Mouse (Mus musculus): ENCODE measurements around the gene Aldh2. TPM values are rescaled to one million over a fixed set of nuclear protein-coding genes. Genes with fewer than 3 reads are reported as not detected.
"Not testable (repeated sequence)": the region's sequence is repeated elsewhere in the genome, so short reads cannot be mapped to it uniquely, and the experiment has no call there.

The Aldh2 gene
- total and polyA plus RNA-seq, 3 experiments: 198 to 471 (median 267) TPM

DNA sequence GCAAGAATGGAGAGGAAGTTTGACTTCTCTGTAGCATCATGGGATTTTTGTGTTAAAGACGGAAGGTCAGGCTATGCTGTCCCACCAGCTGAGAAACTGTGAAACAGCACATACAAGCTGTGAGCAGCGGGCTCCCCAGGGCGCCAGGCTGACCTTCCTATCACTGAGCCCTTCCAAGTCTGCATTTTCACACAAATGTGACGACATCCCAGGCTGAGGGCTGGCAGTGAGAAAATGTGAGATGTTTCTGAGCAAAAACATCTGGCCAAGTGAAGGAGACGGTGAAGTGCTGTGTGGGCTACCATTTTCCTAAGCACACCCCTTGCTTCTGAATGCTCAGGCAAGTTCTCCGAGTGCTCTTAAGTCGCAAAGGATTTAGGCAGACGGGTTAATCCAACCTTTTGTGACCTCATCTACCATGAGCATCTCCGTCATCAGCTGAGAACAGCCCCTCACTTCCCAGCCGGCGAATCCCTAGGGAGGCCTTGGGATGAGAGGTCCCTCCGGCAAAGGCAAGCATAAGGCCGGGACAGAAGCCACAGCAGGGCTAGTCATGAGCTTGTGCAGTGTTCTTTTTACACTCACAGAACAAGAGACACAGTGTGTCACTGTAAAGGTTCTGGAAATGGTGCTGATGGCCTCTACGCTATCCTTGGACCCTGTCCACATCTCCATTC, 67.7 kb downstream of the Aldh2 start:
- H3K9me3 ChIP-seq (replicated peaks; ENCODE audit: insufficient read depth, low read length): no peaks in the 10 kb centered on the region
- H3K27me3 ChIP-seq (ENCODE audit: control insufficient read depth in 1 of 2, insufficient read depth in 2 of 2, low read length in 2 of 2): no peaks in the 10 kb centered on the region
- no peak for TF ChIP-seq NRF1 (IDR thresholded peaks at IDR 0.05; ENCODE audit: insufficient read depth, low read depth, low read length, poor library complexity, severe bottlenecking)
- TF ChIP-seq MXI1 (IDR thresholded peaks at IDR 0.05; ENCODE audit: low read depth, low read length): no peak
- TF ChIP-seq POLR2AphosphoS5 (IDR thresholded peaks at IDR 0.05; ENCODE audit: borderline replicate concordance, low read depth, low read length): no peak
- no peak for TF ChIP-seq CHD2 (IDR thresholded peaks at IDR 0.05; ENCODE audit: low read length)
- no peak for TF ChIP-seq KAT2A (conservative IDR thresholded peaks at IDR 0.05; ENCODE audit: low read depth, low read length)
- TF ChIP-seq MYB (IDR thresholded peaks at IDR 0.05; ENCODE audit: low read depth, low read length): no peak
- H3K36me3 ChIP-seq (ENCODE audit: control insufficient read depth in 1 of 2, insufficient read depth in 2 of 2, low read length in 2 of 2): peaks cover 0 to 14% of the 10 kb centered on the region in 2 experiments; a peak in 2 of 4 replicates
- H3K27ac ChIP-seq (ENCODE audit: control insufficient read depth, low read depth, low read length): no peak overlapping the region
- no peaks in the 10 kb centered on the region for H3K79me2 ChIP-seq (ENCODE audit: control insufficient read depth, insufficient read depth, low read length, poor library complexity)
- no peak overlapping the region for H3K9ac ChIP-seq (ENCODE audit: control insufficient read depth, low read depth, low read length, poor library complexity, severe bottlenecking)
- DNase-seq (ENCODE audit: low read depth, low spot score): no peak
- H3K4me3 ChIP-seq (ENCODE audit: control insufficient read depth in 1 of 2, insufficient read depth in 1 of 2, low read depth in 2 of 2, low read length in 2 of 2): no peak overlapping the region
- no peaks in the 10 kb centered on the region for H3K4me1 ChIP-seq (ENCODE audit: control insufficient read depth in 1 of 2, insufficient read depth in 2 of 2, low read length in 2 of 2)

DNA sequence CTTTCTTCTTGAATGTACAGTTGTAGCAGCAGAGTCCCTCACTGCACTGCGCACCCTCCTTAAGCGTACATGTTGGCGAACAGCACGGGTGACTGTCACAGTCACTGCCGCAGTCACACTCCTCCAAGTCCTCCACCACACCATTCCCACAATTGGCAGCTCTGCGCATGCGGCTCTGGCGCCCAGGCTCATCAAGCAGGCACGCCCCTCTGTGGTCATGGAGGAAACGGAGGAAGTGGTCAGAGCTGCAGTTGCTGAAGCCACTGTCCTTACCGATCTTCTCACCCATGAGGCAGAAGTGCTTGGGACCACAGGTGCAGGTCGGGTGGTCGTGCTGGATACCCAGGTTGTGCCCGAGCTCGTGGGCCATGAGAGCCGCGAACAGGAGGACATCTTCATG, 73.9 kb downstream of the Aldh2 start:
- H3K36me3 ChIP-seq (ENCODE audit: control insufficient read depth in 1 of 2, insufficient read depth in 2 of 2, low read length in 2 of 2); H3K4me1 ChIP-seq (ENCODE audit: control insufficient read depth in 1 of 2, insufficient read depth in 2 of 2, low read length in 2 of 2); H3K9me3 ChIP-seq (replicated peaks; ENCODE audit: insufficient read depth, low read length): not testable (repeated sequence)

DNA sequence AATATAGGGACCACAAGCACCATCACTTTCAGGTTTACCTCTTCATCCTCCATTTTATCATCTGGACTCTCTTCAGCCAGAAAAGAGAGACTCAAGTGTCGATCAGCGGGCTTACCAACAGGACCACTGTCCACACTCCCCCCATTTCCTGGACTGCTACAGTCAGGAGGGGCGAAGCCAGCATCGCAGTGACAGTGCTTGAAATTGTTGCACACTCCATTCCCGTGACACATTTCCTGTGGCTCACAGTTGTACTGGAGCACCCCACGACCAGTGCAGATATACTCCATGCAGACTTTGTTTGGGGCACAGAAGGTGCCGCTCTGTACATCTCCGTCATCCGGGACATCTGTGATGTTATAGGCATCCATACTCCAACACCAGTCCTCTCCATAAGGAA, 74.6 kb downstream of the Aldh2 start:
- TF ChIP-seq POLR2A (IDR thresholded peaks at IDR 0.05; ENCODE audit: control insufficient read depth in 1 of 2, insufficient read depth in 1 of 2, low read depth in 1 of 2, low read length in 2 of 2, poor library complexity in 1 of 2) (no peak), TAL1 (IDR thresholded peaks at IDR 0.05; ENCODE audit: low read length) (no peak), SMC3 (IDR thresholded peaks at IDR 0.05; ENCODE audit: low read depth, low read length) (no peak), ZC3H11A (IDR thresholded peaks at IDR 0.05; ENCODE audit: low read depth, low read length) (no peak), CHD1 (IDR thresholded peaks at IDR 0.05; ENCODE audit: low read depth, low read length) (no peak), TCF12 (IDR thresholded peaks at IDR 0.05; ENCODE audit: low read depth, low read length) (no peak), NELFE (IDR thresholded peaks at IDR 0.05; ENCODE audit: low read depth, low read length) (no peak), BHLHE40 (IDR thresholded peaks at IDR 0.05; ENCODE audit: borderline replicate concordance, low read depth, low read length) (no peak), MYB (IDR thresholded peaks at IDR 0.05; ENCODE audit: low read depth, low read length) (no peak), MXI1 (IDR thresholded peaks at IDR 0.05; ENCODE audit: low read depth, low read length) (no peak), GABPA (IDR thresholded peaks at IDR 0.05; ENCODE audit: low read depth, low read length) (no peak), RAD21 (IDR thresholded peaks at IDR 0.05; ENCODE audit: low read depth, low read length) (no peak), ELF1 (IDR thresholded peaks at IDR 0.05; ENCODE audit: low read depth, low read length) (no peak), E2F4 (IDR thresholded peaks at IDR 0.05; ENCODE audit: borderline replicate concordance, low read depth, low read length) (no peak), NRF1 (IDR thresholded peaks at IDR 0.05; ENCODE audit: insufficient read depth, low read depth, low read length, poor library complexity, severe bottlenecking) (no peak), CTCF (IDR thresholded peaks at IDR 0.05 in 2 of 3, conservative IDR thresholded peaks at IDR 0.05 in 1 of 3; ENCODE audit: control insufficient read depth in 1 of 3, insufficient read depth in 1 of 3, low read depth in 2 of 3, low read length in 3 of 3, poor library complexity in 1 of 3, severe bottlenecking in 1 of 3) (no peak), UBTF (IDR thresholded peaks at IDR 0.05; ENCODE audit: borderline replicate concordance, insufficient read depth, low read depth, low read length) (no peak), SIN3A (IDR thresholded peaks at IDR 0.05; ENCODE audit: low read length) (no peak), RCOR1 (IDR thresholded peaks at IDR 0.05; ENCODE audit: low read depth, low read length) (no peak), MYC (IDR thresholded peaks at IDR 0.05; ENCODE audit: low read depth, low read length) (no peak)
- no peaks in the 10 kb centered on the region for H3K79me2 ChIP-seq (ENCODE audit: control insufficient read depth, insufficient read depth, low read length, poor library complexity)
- H3K36me3 ChIP-seq (ENCODE audit: control insufficient read depth in 1 of 2, insufficient read depth in 2 of 2, low read length in 2 of 2): peaks cover 0 to 4% of the 10 kb centered on the region in 2 experiments; a peak in 1 of 4 replicates
- no peak overlapping the region for H3K4me3 ChIP-seq (ENCODE audit: control insufficient read depth in 1 of 2, insufficient read depth in 1 of 2, low read depth in 2 of 2, low read length in 2 of 2)
- H3K9me3 ChIP-seq (replicated peaks; ENCODE audit: insufficient read depth, low read length): no peaks in the 10 kb centered on the region
- H3K9ac ChIP-seq (ENCODE audit: control insufficient read depth, low read depth, low read length, poor library complexity, severe bottlenecking): no peak overlapping the region
- no peak overlapping the region for H3K27ac ChIP-seq (ENCODE audit: control insufficient read depth, low read depth, low read length)
- no peaks in the 10 kb centered on the region for H3K27me3 ChIP-seq (ENCODE audit: control insufficient read depth in 1 of 2, insufficient read depth in 2 of 2, low read length in 2 of 2)
- H3K4me1 ChIP-seq (ENCODE audit: control insufficient read depth in 1 of 2, insufficient read depth in 2 of 2, low read length in 2 of 2): no peaks in the 10 kb centered on the region
- DNase-seq (ENCODE audit: low read depth, low spot score): no peak

More for the DNA sequence above, 73.9 kb downstream of the Aldh2 start:
- H3K27me3 ChIP-seq (ENCODE audit: control insufficient read depth in 1 of 2, insufficient read depth in 2 of 2, low read length in 2 of 2); H3K79me2 ChIP-seq (ENCODE audit: control insufficient read depth, insufficient read depth, low read length, poor library complexity); H3K9ac ChIP-seq (ENCODE audit: control insufficient read depth, low read depth, low read length, poor library complexity, severe bottlenecking); H3K27ac ChIP-seq (ENCODE audit: control insufficient read depth, low read depth, low read length); DNase-seq (ENCODE audit: low read depth, low spot score); H3K4me3 ChIP-seq (ENCODE audit: control insufficient read depth in 1 of 2, insufficient read depth in 1 of 2, low read depth in 2 of 2, low read length in 2 of 2): not testable (repeated sequence)

Measured in MEL (cell line).